16 mouse cellular contexts compared by ENCODE assay signal in the genomic region with DNA sequence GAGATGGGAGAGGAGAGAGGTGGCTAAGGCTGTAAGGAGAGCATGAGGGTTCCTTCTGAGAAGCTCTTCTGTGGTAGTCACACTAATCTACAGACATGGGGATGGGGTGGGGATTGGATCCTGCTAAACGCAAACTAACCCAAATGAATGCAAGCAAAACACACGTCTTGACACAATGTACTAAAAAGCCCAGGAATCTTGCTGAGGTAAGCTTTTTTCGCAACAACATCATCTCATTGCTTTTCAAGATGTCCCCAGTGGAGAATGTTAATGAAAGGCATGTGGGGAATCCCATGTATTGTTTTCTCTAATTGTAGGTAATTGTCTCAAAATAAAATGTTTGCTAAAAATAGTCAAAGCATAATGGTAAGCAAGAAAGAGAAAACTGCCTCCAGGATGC.
"Had no signal": no experiment of that assay in that cellular context is flagged by ENCODE, and none has a peak within 500 bp of the region (broad histone marks: within the 10 kb centered on the region; RNA-seq: fewer than 3 reads in every experiment).

No protein-coding gene starts in this region.

- H3K9ac ChIP-seq: lung, embryonic 15.5 days; midbrain, embryonic 13.5 days; midbrain, embryonic 15.5 days; neural tube, embryonic 12.5 days; stomach, embryonic 15.5 days had no signal

- DNase-seq: lung, adult 2 months; lung, postnatal 14 days; lung, postnatal 36 days; right cerebral cortex, postnatal 14 days; thymus, postnatal 14 days; thymus, postnatal 36 days had no signal

- ATAC-seq: lung, postnatal 0 days; midbrain, embryonic 13.5 days; midbrain, embryonic 15.5 days had no signal

- H3K27me3 ChIP-seq: lung, embryonic 15.5 days; megakaryocyte, embryonic 14.5 days; midbrain, embryonic 13.5 days; midbrain, embryonic 15.5 days; neural tube, embryonic 12.5 days; stomach, embryonic 15.5 days had no signal

- H3K9me3 ChIP-seq: lung, embryonic 15.5 days; midbrain, embryonic 15.5 days; neural tube, embryonic 12.5 days; stomach, embryonic 15.5 days had no signal

- H3K4me2 ChIP-seq: lung, embryonic 15.5 days; midbrain, embryonic 11.5 days; midbrain, embryonic 13.5 days; midbrain, embryonic 15.5 days; neural tube, embryonic 12.5 days; stomach, embryonic 15.5 days had no signal

- H3K27ac ChIP-seq: lung, embryonic 15.5 days; macrophage; midbrain, embryonic 13.5 days; midbrain, embryonic 15.5 days; neural tube, embryonic 12.5 days; stomach, embryonic 15.5 days; stomach, postnatal 0 days had no signal

- H3K4me1 ChIP-seq: lung, embryonic 15.5 days; megakaryocyte, embryonic 14.5 days; neural tube, embryonic 12.5 days; stomach, embryonic 15.5 days had no signal

- H3K36me3 ChIP-seq: lung, embryonic 15.5 days; midbrain, embryonic 13.5 days; midbrain, embryonic 15.5 days; neural tube, embryonic 12.5 days; stomach, embryonic 15.5 days had no signal

- H3K4me3 ChIP-seq: lung, embryonic 15.5 days; megakaryocyte, embryonic 14.5 days; midbrain, embryonic 13.5 days; midbrain, embryonic 15.5 days; neural tube, embryonic 12.5 days; stomach, embryonic 15.5 days had no signal
